Mouse (Mus musculus): Measurements from ENCODE around the gene Krt6a.
"Not testable (repeated sequence)": the region's sequence is repeated elsewhere in the genome, so short reads cannot be mapped to it uniquely, and the experiment has no call there.

Krt6a gene

DNA sequence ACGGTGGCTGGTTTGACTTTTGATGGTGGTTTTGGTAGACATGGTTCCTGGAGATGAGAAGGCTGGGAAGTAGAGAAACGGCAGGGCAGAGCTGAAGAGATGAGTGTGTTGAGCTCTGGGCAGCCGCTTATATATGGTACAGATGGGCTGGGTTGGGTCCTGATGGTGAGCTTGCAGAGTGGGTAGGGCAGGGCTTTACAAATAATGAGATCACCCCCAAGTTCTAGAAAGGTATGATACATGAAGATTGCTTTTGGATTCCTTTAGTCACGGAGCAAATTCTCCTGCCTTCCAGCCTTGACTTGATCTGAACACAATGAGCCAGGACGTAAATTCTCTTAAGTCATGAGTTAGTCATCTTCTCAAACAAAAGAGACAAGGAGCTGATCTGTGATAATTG lies at the start of gene Krt6a:
Gene Krt6a, minus strand, starts transcription at position 101 of the 400 bp plus-strand sequence.
- DNase-seq (ENCODE audit: low read depth): no peak

DNA sequence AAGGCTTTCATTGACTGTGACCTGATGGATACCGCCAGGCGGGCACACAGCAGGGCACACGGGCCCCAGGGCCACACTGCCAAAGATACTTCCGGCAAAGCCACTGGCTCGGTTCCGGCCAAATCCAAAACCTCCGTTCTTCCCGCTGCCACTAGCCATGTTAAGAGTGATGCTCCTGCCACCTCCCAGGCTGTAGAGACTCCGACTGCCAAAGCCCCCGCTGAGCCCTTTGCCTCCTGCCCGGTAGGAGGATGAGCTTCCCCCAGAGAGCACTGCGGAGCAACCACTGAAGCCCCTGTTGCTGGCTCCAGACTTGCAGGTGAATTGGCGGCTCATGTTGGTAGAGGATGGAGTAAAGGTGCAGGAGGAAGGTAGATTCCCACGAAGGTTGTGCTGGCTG lies 48.6 kb upstream of the Krt6a start, which contains the start of gene Krt71:
Gene Krt71, minus strand, starts transcription at position 399 of the 400 bp plus-strand sequence.
- DNase-seq (ENCODE audit: low read depth): no peak

DNA sequence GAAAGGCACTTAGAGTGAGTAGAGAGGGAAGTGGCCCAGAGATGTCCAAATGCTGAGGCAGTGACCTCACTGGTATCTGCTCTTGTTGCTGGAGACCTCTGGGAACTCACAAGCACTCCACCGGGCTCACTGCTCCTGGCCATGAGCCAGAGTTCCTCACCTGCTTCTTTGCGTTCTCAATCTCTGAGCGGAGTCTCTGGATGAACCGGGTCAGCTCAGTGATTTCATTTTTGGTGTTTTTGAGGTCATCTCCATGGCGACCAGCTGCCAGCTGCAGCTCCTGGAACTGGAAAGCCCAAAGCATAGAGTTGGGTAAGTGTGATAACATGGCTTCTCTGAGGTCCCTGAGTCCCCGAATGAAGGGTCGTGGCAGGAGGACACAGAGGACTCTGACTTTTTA lies 43.7 kb upstream of the Krt6a start:
- no peak for DNase-seq (ENCODE audit: low read depth)

DNA sequence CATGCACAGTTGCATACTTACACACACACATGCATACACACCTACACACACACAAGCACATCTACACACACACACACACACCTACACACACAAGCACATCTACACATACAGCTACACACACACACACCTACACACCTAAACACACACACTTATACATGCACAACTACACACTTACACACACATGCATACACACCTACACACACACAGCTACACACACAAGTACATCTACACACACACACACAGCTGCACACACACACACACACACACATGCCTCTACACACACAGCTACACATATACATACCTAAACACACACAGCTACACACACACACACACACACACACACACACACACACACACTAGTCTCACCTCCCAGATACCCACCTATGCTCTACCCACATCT lies 36.5 kb upstream of the Krt6a start:
- DNase-seq (ENCODE audit: low read depth): no peak

DNA sequence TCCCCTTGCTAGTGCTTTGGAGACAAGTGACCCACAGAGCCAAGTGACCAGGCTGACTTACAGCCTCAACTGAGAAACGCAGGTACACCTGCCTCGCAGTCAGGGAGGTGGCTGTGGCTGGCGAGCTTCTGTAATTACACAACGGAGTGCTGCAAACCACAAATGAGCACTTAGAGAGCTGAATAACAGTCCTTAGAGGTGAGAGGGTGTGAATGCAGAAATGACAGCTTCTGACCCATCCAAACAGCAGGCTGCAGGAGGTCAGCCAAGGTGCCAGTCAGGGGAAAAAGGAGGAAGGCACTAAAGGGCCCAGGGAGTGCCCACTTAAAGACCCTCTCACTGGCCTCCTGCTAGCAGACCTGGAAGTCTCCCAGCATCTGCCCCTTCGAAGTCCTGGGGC lies 30.6 kb upstream of the Krt6a start:
- no peak for DNase-seq (ENCODE audit: low read depth)

DNA sequence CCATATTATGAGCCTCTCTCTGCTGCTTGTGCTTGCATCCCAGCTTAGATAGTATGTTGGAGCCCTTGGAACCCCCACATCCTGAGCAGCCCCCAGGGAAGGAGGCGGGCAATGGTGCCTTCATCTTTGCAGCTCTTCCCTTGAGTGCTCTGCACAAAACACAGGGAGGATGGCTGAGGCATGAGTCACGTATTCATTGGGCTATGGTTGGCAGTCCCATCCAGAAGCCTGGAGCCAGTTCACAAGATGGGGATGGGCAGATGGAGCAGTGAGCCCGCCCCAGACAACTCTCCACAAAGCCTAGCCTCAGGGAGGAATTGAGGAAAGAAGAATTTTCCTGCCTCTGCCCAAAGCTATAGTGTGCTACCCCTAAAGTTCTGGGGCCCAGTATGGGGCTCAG lies 21.7 kb upstream of the Krt6a start:
- DNase-seq (ENCODE audit: low read depth): no peak

DNA sequence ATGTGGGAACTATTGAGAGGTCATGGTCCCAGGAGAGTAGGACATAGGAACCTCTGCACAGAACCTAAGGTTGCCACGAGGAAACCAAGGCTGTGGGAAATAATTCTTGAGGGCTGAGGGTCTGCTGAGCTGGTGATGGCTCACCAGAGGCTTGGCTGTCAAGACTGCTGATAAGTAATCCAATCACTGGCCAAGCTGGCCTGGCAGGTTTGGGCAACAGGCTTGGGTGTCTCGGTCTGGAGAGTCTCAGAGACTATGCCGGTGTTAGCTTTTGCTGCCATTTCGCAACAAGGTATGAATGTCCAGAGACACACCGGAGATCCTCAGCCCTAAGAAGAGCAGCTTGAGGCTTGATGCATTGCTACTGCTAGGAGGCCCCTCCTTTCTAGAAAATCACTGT lies 20.2 kb upstream of the Krt6a start:
- no peak for DNase-seq (ENCODE audit: low read depth)

DNA sequence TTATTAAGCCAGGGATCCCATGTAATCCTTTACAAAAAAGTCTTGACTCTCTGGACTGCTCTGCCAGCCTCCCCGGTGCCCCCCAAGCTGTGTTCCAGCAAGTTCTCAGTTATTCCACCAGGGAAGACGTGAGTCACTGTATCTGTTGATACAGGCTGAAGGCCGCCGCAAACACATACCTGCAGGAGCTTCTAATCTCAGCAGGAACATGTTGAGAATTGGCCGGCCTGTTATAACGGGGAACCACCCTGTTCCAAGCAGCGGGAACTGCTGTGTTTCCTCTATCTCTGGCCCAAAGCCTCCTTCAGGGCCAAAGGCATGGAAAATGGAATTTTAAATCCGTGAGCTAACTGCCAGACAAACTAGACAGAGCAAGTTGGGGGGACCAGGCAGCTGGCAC lies 19.6 kb upstream of the Krt6a start:
- DNase-seq (ENCODE audit: low read depth): no peak

DNA sequence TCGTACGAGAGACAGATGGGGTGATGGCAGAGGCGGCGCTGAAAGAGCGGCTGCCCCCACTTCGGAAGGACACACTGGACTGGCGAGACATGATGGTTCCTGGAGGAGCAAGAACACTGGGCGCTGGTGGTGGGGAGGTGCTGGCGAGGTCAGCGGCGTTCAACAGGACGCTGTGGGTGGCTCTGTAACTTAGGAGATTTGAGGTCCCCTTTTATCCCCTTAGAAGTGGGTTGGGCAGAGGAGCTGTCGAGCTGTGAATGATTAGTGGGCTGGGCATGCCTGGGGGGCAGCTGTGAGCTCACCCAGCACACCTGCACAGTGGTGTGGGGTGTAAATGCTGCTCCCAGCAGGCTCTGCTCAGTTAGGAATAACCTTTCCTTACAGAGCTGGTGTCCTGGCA lies 18.6 kb upstream of the Krt6a start, which contains the start of gene Krt5:
Gene Krt5, minus strand, starts transcription at position 179 of the 400 bp plus-strand sequence.
- no peak for DNase-seq (ENCODE audit: low read depth)

DNA sequence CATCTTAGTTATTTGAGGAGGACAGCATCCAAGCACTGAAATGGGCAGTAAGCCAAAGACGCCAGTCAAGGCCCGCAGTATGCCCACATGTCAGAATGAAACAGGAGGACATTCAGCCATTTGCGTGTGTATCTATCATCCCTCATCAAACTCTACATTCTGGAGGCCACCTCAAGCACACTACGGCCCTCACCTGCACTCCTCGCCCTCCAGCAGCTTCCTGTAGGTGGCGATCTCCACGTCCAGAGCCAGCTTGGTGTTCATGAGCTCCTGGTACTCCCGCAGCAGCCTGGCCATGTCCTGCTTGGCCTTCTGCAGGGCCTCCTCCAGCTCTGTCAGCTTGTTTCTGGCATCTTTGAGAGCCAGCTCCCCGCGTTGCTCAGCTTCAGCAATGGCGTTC lies 14.6 kb upstream of the Krt6a start:
- no peak for DNase-seq (ENCODE audit: low read depth)

DNA sequence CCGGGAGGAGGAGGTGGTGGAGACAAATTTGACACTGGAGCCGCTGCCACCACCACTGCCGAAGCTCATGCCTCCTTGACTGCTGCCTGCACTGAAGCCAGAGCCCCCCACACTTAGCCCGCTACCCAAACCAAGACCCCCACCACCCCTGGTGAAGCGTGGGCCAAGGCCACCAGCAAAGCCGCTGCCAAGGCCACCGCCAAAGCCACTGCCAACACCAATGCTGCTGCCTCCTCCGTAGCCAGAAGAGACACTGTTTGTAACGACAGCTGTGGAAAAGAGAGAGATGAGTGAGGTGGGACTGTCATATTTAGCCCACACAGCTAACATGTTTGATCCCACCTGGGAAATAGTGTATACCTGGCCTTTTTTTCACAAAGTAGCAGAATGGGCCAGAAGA lies 13.3 kb upstream of the Krt6a start:
- DNase-seq (ENCODE audit: low read depth): no peak

DNA sequence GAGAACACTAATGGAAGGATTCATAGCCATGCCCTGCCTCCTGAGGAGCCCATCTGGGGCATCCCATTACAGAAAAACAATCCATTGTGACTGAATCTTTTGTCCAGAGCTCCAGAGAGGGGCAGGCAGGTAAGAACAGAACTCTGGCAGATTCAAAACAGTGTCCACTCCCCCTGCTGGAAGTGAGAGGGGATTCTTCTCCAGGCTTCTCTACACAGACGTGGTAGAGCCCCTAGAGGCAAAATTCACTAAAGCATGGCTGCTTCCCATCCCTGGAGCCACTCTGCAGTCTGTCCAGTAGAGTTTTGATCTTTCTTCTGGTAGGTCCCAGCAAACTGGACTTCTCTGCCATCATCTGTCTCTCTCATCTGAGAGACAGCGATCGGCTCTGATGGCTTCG lies 10.0 kb upstream of the Krt6a start:
- DNase-seq (ENCODE audit: low read depth): peak; percentile 4

DNA sequence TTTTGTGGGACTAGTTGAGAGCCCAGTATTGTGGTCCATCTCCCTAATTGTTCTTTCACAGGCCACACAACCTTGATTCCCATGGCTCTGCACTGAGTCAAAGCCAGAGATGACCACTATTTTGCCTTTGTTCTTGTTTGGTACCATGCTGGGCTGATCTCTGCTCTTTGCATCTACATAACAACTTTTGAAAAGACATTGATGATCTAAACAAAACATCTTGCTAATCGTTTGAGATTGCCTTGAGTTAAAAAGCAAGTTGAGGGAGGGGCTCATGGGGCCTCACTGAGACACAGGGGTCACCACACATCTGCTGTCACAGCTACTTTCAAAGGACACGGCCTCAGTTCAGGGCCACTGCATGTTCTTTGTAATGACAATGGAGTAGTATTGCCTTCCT lies 8.3 kb upstream of the Krt6a start:
- no peak for DNase-seq (ENCODE audit: low read depth)

DNA sequence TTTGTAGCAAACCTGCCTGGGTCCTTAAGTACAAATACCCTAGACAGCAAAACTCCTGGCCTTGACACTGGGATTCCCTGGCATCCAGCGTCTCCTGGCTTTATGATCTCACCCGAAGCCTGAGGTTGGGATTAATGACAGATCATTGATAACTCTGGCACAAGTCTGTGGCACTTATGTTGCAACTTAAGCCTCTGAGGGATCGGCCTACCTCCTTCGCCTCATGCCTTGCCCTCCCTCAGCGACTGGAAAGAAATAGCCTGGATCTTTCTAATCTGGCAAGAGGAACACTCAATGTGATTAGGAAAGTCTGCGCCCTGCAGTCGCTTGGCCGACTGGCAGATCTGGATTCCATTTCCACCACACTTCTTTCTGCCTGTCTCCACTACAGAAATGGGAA lies 5.8 kb upstream of the Krt6a start:
- no peak for DNase-seq (ENCODE audit: low read depth)

DNA sequence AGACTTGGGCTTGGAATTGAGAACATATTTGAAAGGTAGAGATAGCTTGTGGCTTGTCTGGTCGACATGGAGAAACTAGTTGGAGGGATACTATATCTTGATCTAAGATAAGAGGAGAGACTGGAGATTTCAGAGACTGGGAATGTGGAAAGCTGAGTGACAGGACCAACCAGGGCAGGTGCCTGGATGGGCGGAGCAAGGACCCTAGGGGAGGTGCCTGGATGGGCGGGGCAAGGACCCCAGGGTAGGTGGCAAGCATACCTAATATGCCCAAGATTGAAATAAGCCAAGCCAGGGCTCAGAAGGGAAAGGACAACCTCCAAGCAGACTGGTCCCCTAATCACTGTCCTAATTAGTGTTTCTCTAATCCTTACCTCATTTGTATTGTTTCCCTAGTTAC lies 5.1 kb upstream of the Krt6a start:
- DNase-seq (ENCODE audit: low read depth): no peak

DNA sequence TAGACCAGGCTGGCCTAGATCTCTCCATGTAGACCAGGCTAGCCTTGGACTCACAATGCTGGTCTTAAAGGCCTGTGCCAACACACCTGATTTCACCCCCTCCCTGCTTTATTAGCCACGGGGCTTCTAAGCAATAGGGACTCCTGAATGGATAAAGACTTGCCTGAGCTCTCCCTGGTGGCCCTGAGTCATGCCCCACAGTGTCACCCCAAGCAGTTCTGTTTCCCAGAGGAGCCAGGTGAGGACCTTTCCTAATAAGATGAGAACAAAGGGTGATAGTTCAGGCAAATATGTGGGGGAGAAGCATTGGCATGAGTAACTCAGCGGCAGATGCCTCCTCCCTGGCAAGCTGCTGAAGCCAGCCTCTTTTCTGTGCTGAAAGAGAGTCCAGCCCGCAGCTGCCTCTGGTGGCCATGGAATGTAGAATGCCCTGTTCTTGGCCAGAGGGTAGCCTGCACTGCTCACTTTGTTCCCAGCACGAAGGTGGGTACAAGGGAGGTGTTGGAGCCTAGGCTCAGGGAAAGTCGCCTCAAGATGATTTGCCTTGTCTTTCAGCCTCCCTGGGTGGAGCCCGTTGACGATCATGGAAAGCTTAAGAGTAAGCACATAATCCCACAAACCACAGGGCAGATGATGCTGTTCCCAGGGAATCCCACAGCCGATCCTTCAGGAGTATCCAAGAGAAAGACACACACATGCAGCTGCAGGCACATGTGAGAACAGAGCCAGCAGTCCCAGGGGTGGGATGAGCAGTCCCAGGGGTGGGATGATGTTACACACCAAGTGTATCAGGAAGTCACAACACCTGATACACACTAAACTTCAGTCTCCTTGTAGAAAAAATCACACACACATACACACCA lies 3.5 kb upstream of the Krt6a start:
- no peak for DNase-seq (ENCODE audit: low read depth)

DNA sequence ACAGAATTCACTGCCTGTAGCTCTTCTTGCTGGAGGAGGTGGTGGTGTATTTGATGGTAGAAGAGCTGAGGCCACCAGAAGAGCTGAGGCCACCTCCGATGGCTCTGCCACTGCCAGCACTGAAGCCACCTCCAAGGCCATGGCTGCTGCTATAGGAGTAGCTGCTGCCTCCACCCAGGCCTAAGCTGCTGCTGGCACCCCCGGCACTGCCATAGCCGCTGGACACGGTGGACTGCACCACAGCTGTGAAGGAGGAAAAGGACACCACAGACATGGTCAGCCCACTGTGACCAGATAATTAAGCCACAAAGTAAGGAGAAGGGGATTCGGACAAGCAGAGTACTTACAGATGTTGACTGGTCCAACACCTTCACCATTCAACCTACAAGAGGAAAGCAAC lies 3.6 kb downstream of the Krt6a start:
- DNase-seq (ENCODE audit: low read depth): not testable (repeated sequence)

DNA sequence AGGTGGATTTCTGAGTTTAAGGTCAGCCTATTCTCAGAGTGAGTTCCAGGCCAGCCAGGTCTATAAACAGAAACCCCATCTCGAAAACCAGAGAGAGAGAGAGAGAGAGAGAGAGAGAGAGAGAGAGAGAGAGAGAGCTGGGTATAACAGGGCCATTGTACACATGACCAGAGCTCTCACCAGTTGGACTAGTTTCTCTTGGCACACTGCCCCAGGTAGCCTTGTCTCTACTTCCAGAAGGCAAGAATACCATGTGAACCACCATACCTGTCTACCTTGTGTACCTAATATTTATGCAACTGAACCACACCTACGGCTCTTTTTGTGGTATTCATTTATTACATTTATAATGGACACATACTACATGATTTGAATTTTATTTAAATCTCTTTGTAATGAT lies 5.9 kb downstream of the Krt6a start:
- no peak for DNase-seq (ENCODE audit: low read depth)

DNA sequence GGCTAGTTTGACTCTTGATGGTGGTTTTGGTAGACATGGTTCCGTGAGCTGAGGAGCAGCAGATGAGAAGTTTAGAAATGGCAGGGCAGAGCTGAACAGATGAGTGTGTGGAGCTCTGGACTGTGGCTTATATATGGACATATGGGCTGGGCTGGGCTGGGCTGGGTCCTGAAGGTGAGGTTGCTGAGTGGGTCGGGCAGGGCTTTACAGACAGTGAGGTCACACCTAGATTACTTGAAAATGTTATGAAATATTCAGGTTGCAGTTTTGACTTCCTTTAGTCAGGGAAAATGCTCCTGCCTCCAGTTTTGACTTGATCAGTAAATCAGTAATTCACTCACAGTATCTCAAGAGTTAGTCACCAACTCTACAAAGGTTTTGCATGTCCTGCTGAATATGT lies 13.9 kb downstream of the Krt6a start, which contains the start of gene Krt6b:
Gene Krt6b, minus strand, starts transcription at position 101 of the 400 bp plus-strand sequence.
- no peak for DNase-seq (ENCODE audit: low read depth)

DNA sequence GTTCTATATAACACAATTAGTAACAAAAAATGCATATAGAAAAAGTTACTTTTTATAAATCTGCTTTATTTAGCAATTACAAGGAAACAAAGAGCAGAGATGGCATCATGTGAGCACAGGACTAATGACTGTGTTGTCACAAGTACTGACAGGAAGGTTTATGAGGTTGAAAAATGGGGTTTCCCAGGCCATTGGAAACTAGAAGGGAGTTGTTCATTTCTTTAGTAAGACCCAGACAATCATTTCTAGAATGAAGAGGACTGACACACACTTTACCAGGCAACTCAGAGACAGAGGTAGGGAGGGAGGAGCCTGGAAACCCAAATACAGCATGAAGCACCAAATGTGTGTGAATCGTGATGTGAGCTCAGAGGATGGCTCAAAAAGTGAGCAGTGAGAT lies 18.1 kb downstream of the Krt6a start:
- peak; percentile 1 for DNase-seq (ENCODE audit: low read depth)

DNA sequence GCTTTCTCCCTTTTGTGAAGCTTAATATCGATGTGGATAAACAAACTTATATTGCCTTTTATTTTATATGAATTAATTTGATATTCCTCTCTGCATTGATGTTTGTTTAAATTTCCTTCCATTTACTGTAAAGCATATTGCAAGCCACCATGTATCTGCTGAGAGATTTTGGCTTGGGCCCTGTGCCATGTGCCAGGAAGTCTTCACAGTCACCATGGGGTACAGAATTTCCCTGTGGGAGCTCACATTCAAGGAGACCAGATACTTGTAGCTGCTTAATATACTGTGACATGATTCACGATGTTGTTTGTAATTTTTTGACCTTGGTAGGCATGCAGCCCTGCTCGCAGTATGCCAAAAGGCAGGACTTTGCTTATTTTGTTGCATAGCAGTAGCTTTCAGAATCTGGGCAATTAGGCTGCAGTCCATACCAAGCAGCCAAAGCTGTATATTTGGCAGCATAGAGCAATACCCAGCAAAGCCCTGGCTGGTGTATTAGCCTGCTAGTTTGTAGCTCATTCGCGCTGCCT lies 41.3 kb downstream of the Krt6a start:
- no peak for DNase-seq (ENCODE audit: low read depth)

DNA sequence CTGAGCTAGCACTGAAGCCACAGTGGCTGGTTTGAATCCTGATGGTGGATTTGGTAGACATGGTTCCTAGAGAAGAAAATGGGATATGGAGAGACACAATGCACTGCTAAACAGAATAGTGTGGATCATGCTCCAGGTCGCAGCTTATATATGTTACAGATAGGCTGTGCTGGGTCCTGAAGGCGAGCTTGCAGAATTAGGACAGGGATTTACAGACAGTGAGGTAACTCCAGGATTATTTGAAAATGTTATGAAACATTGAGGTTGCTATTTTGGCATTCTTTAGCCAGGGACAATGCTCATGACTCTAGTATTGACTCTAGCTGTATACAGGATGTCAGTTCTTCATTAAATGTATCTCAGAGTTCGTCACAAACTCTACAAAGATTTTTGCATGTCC lies 46.8 kb downstream of the Krt6a start, which contains the start of gene Gm5478:
Gene Gm5478, minus strand, starts transcription at position 101 of the 400 bp plus-strand sequence.
- DNase-seq (ENCODE audit: low read depth): no peak

Measured in induced T-regulatory cell, adult 2 months (primary cell).